Mouse (Mus musculus) liver, embryonic 14.5 days (tissue): Measurements from ENCODE around the gene Elp4. TPM values are rescaled to one million over a fixed set of nuclear protein-coding genes. Genes with fewer than 3 reads are reported as not detected.

Source experiments
- ATAC-seq: fragments of 200-750 bp; cut with Nextera tagmentation; 2 replicates; pipeline ENCODE4 v1.8.0; 2017; ENCODE audit warnings: moderate number of reproducible peaks, mild to moderate bottlenecking, moderate library complexity; ENCODE audit not compliant: insufficient read depth
- DNase-seq, 3 experiments: peaks; one replicate each; pipeline ENCODE4 v3.0.0-alpha.2; 2012 to 2013; ENCODE audit warnings: low read depth in 3 of 3, low spot score in 3 of 3
- H3K27ac ChIP-seq: fragments of 300-500 bp; sonication (generic); 2 replicates; pipeline ENCODE4 v1.5.1; 2014; ENCODE audit warnings: moderate library complexity, mild to moderate bottlenecking, control low read depth, inconsistent platforms
- H3K27me3 ChIP-seq: fragments of 300-500 bp; sonication (generic); 2 replicates; pipeline ENCODE4 v1.6.1; 2014; ENCODE audit warnings: mild to moderate bottlenecking, low read length, moderate library complexity; ENCODE audit not compliant: control insufficient read depth, insufficient read depth
- H3K36me3 ChIP-seq: fragments of 300-500 bp; sonication (generic); replicated peaks from 2 replicates; pipeline ENCODE4 v1.6.1; 2014; ENCODE audit warnings: low read depth; ENCODE audit not compliant: control insufficient read depth, insufficient read depth
- H3K4me1 ChIP-seq, 2 experiments: fragments of 200-500 bp in 1 of 2; fragments of 300-500 bp in 1 of 2; sonication (generic) in 1 of 2; replicated peaks; 2 replicates each; pipeline ENCODE4 v1.6.1; 2012 to 2014; ENCODE audit warnings: antibody characterized with exemption in 1 of 2, inconsistent platforms in 1 of 2, low read length in 1 of 2; ENCODE audit not compliant: control insufficient read depth in 2 of 2, insufficient read depth in 2 of 2
- H3K4me2 ChIP-seq: fragments of 300-500 bp; sonication (generic); 2 replicates; pipeline ENCODE4 v1.6.1; 2014; ENCODE audit warnings: low read depth, mild to moderate bottlenecking, control low read depth, moderate library complexity
- H3K4me3 ChIP-seq, 2 experiments: fragments of 200-500 bp in 1 of 2; fragments of 300-500 bp in 1 of 2; sonication (generic) in 1 of 2; 2 replicates each; pipeline ENCODE4 v1.5.1; 2012 to 2014; ENCODE audit warnings: low read depth in 2 of 2, low read length in 2 of 2, mild to moderate bottlenecking in 2 of 2, control low read depth in 1 of 2, inconsistent platforms in 1 of 2, moderate library complexity in 1 of 2; ENCODE audit not compliant: insufficient read depth in 1 of 2
- H3K9ac ChIP-seq: fragments of 300-500 bp; sonication (generic); replicated peaks from 2 replicates; pipeline ENCODE4 v1.6.1; 2014; ENCODE audit warnings: mild to moderate bottlenecking, control low read depth, moderate library complexity
- H3K9me3 ChIP-seq: fragments of 300-500 bp; sonication (generic); 2 replicates; pipeline ENCODE4 v1.6.1; 2016; ENCODE audit warnings: low read length, mixed read lengths; ENCODE audit not compliant: control insufficient read depth
- CTCF ChIP-seq: IDR thresholded peaks from 2 replicates; pipeline ENCODE4 v1.5.1; 2016; ENCODE audit warnings: antibody characterized with exemption, low read depth, control low read depth
- EP300 ChIP-seq: IDR thresholded peaks from 2 replicates; pipeline ENCODE4 v1.6.1; 2016; ENCODE audit warnings: antibody characterized with exemption, low read depth
- WGBS: fragments of 180-500 bp; shearing (Covaris S2); extraction: QIAGEN DNeasy Blood & Tissue Kit; methylation state at CpG from one replicate; pipeline ENCODE4 v1.1.7; 2014; ENCODE audit not compliant: insufficient replicate concordance; 5-methylcytosine and 5-hydroxymethylcytosine counted together
- polyA plus RNA-seq, 2 experiments: library from polyadenylated mRNA; depleted of rRNA in 1 of 2; stranded (reverse) in 1 of 2; unstranded in 1 of 2; fragments of >200 nt; fragmentation: Nextera tagmentation in 1 of 2; extraction: Ambion mirVana in 1 of 2; gene quantifications; 2 replicates each; pipeline versions ENCODE4 v1.2.1 to v1.2.3; 2012 to 2014

The Elp4 gene
- polyA plus RNA-seq, 2 experiments, result 5.3 to 11.8 TPM

- Histone ChIP-seq H3K4me2 (no peak overlapping the region), H3K36me3 (no peaks in the 10 kb centered on the region), H3K27me3 (peaks cover 97% of the 10 kb centered on the region), H3K4me1 (0 out of 4 replicates have a peak, but pooled peaks cover 0 to 2% of the 10 kb centered on the region in 2 experiments), H3K4me3 (no peak overlapping the region), H3K9me3 (no peaks in the 10 kb centered on the region), H3K27ac (no peak overlapping the region), H3K9ac (no peak overlapping the region)
- 3% methylated on average over 11 of the region's 11 CpGs for WGBS
- TF ChIP-seq CTCF, result no peak
- no peak for TF ChIP-seq EP300
- no peak for DNase-seq
- no peak for ATAC-seq
Observed at GRCm38 (mm10) chr2:105684991-105685650, 219.2 kb downstream of the Elp4 start.

- Histone ChIP-seq H3K4me1 (0 out of 4 replicates have a peak, but pooled peaks cover 0 to 2% of the 10 kb centered on the region in 2 experiments), H3K27me3 (peaks cover 97% of the 10 kb centered on the region), H3K27ac (no peak overlapping the region), H3K9ac (no peak overlapping the region), H3K4me2 (no peak overlapping the region), H3K4me3 (no peak overlapping the region), H3K36me3 (no peaks in the 10 kb centered on the region), H3K9me3 (no peaks in the 10 kb centered on the region)
- DNase-seq (no peak), ATAC-seq (no peak)
- WGBS, result 3% methylated on average over 22 of the region's 22 CpGs
- TF ChIP-seq CTCF, result no peak
- no peak for TF ChIP-seq EP300
Observed at GRCm38 (mm10) chr2:105683771-105684410, 220.5 kb downstream of the Elp4 start.

GRCm38 (mm10) chr2:105682634-105683351 is 221.6 kb downstream of the Elp4 start:
- Histone ChIP-seq H3K4me3 (no peak overlapping the region), H3K27ac (no peak overlapping the region), H3K4me1 (no peaks in the 10 kb centered on the region), H3K9ac (no peak overlapping the region), H3K36me3 (no peaks in the 10 kb centered on the region), H3K9me3 (no peaks in the 10 kb centered on the region), H3K4me2 (no peak overlapping the region), H3K27me3 (peaks cover 96% of the 10 kb centered on the region)
- TF ChIP-seq CTCF (no peak), EP300 (no peak)
- ATAC-seq (no peak), DNase-seq (no peak)
- 1% methylated on average over 21 of the region's 21 CpGs for WGBS

GRCm38 (mm10) chr2:105682011-105682501 is 222.3 kb downstream of the Elp4 start:
- Histone ChIP-seq H3K4me3 (no peak overlapping the region), H3K27ac (no peak overlapping the region), H3K27me3 (peaks cover 96% of the 10 kb centered on the region), H3K4me1 (no peaks in the 10 kb centered on the region), H3K9me3 (no peaks in the 10 kb centered on the region), H3K9ac (no peak overlapping the region), H3K4me2 (no peak overlapping the region), H3K36me3 (no peaks in the 10 kb centered on the region)
- TF ChIP-seq CTCF, result no peak
- no peak for TF ChIP-seq EP300
- DNase-seq (no peak), ATAC-seq (no peak)
- under 1% methylated on average over 23 of the region's 23 CpGs for WGBS
